Mouse (Mus musculus): ENCODE results near the gene Ggta1.

- TF ChIP-seq CTCF (conservative IDR thresholded peaks at IDR 0.05; ENCODE audit: insufficient read depth, insufficient read length, low read depth, low read length) (no peak), POLR2A (IDR thresholded peaks at IDR 0.05; ENCODE audit: low read depth, low read length) (no peak)
These were observed 3.7 kb downstream of the Ggta1 start for GRCm38 (mm10) chr2:35459316-35459715.
